Mouse (Mus musculus): ENCODE data around the gene Tbc1d1. TPM values are rescaled to one million over a fixed set of nuclear protein-coding genes. Genes with fewer than 3 reads are reported as not detected.
"Not testable (repeated sequence)": the region's sequence is repeated elsewhere in the genome, so short reads cannot be mapped to it uniquely, and the experiment has no call there.

Gene Tbc1d1
- total RNA-seq, 2 experiments from 2014 or later: 39.3 to 77.3 TPM

DNA sequence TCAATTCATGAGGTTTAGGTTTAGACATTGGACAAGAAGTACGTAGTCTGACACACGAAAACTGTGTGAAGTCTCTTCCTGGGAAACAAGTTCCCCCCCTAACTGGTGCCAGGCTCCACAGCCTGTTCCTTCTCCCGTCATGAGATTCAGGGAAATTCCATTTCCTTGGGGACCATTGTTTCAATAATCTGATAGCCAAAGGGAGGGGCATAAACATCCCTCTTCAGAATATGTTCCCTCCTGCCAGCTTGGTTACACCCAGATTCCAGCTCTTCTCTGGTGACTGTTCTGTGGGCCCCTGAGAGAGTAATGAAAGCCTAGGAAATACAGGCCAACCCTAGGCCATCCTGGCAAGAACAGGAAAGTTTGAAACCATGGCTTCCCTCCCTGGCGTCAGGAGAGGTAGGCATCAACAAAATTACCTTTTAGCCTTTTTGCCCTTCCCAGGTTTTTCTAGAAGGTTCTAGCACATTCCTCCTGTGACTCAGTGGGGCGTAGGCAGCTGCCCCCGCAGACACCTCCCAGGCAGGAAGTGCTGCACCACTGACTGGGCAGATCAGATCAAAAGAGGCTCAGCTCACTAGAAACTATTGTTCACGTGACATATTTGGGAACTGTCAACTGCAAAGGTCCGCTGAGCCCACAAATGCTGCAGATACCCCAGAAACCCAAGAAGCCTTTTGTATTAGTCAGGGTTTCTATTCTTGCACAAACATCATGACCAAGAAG, 204.2 kb downstream of the Tbc1d1 start:
- no peak for DNase-seq

DNA sequence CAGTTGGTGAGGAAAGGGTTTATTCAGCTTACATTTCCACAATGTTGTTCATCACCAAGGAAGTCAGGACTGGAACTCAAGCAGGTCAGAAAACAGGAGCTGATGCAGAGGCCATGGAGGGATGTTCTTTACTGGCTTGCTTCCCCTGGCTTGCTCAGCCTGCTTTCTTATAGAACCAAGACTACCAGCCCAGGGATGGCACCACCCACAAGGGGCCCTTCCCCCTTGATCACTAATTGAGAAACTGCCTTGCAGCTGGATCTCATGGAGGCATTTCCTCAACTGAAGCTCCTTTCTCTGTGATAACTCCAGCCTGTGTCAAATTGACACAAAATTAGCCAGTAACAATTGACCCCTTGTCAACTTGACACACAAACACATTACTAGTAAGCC, 204.8 kb downstream of the Tbc1d1 start:
- DNase-seq: not testable (repeated sequence)

DNA sequence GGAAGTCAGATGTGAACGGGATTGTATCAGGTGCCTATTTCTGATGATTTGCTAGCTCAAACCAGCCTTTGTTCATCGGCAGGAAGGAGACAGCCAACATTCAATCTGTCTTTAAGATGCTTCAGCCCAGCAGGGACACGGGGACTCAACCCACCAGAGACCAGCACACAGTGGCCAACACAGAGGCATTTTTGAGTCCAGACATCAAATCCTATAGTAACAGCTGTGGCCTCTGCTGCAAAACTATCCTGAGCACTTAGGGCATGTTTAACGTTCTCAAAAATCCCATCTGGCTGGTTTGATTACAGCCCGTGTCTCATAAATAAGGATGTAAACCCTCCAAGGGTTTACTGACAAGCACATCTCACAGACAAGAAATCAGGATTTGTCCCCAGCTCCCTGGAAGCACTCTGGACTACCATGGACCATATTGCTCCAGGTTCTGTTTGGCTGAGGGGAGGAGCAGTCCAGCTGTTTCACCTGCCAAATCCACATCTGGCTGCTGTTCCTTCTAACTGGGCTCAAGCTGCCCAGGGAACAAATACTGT, 207.8 kb downstream of the Tbc1d1 start:
- no peak for DNase-seq

DNA sequence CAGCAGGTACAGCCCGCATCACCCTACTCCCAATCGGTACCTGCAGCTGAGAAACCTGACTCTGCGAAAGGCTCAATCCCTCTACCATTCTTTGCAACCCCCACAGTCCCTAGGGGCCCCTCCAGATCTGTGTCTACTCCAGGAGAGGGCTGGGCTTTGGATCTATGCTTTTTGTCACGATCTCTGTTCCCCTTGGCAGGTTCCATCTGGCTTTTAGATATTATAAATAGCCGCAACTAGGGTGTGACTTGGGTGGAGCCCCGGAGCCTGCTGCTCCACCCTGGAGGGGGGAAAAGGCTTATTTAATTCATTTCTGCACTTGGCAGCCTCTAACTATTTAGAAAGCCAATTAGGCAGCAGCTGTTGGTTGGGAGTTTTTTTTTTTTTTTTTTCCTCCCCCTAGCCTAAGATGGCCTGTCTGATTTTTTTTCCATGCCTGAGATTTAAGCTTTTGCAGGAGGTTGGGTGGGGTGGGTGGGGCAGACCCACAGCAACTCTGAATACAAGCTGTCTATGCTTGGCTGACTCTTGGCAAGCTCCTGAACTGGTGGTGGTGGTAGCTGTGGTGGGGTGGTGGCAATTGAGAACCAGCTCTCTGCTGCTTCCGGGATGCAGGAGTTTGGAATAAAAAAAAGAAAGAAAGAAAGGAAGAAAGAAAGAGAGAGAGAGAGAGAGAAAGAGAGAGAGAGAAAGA, 208.5 kb downstream of the Tbc1d1 start:
- peak; percentile 62 for DNase-seq

DNA sequence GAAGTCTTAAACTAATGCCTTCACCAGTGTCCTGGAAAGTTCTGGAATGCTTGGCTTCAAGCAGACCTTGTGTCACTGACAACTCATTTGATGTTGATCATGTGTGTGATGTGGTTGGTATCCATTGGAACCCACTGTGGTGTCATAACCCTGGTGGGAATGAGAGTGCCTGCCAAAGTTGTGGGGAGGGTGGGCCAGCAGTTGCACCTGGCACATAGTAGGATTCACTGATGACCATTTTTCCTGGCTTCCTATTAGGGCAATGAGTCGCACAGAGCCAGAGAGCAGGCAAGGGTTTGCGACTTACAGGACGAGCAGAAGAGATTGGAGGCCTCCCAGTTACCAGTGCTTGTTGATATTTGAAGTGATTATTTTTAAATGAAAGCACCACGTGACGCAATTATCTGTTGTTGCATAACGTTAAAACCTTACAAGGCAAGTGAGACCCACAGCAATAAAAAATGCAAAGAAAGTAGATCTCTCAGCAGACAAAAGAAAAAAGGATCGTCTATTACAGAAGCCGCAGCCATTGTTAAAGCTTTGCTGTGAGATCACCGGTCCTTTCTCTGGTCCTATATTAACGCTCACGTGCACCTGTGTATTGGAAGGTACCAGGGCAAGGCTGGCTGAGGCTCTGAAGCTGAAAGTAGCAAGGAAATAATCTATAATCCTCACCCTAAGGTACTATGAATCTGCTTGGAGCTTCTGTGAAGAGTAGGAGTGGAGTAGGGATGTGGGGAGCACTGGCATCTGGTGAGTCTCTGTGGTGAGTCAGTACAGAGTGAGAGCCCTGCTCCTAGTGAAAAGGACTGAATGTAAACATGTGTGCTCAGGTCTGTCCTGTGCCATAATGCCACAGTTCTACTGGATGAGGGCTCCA, 209.3 kb downstream of the Tbc1d1 start:
- peak; percentile 48 for DNase-seq

DNA sequence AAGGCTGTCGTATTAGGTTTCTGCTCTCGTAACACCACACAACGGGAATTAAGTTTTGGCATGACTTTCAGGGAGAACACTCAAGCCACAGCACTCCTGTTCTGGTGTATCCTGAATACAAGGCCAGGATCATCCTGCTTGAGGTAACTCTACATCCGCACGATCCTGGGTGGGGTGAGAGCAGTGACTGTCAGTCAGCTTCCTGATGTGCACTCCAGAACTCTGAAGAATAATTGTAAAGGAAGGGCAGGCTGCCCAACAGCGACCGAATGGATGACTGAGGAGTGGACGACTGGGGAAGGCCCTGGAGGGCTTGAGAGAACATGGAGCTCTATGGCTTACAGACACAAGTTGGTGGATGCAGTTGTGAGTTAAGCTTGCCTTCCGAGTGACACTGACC, 210.0 kb downstream of the Tbc1d1 start:
- DNase-seq: no peak

DNA sequence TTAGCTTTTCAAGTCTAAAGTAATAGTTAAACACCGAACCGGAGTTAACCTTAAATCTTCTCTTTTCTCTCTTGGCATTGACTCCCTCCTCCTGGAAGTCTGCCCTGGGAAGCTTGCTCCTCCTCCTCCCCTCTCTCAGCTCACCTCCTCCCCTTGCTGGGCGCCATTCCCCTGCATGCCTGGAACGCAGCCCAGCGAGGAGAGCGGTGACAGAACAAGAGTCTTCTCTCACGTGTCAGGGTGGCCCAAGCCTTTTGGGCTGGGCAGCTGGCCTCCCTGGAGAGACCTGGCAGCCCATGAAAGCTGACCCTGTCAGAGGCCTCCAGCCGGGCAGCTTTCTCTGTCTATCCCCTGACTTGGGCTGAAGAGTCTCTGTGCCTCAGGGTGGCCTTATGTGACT, 211.3 kb downstream of the Tbc1d1 start:
- DNase-seq: peak; percentile 74

DNA sequence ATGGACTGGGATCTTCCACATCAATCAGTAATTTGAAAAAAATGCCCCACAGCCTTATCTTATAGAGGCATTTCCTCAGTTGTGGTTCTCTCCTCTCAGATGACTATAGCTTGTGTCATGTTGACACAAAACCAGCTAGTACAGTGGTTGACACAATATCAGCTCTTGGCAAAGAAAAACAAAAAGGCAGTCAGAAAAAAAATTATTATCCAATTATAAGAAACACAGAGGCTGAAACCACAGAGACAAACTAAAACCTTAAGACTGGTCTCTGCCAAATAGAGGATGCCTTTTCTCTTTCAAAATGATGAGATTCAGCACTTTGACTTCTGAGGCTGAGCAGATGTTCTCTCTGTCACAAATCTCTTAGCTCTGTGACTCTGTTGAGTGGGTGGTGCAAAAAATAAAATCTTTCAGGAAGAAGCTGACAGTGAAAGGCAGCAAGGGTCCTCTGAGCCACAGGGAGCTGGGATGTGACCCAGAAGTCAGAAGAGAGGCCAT, 215.3 kb downstream of the Tbc1d1 start:
- no peak for DNase-seq

DNA sequence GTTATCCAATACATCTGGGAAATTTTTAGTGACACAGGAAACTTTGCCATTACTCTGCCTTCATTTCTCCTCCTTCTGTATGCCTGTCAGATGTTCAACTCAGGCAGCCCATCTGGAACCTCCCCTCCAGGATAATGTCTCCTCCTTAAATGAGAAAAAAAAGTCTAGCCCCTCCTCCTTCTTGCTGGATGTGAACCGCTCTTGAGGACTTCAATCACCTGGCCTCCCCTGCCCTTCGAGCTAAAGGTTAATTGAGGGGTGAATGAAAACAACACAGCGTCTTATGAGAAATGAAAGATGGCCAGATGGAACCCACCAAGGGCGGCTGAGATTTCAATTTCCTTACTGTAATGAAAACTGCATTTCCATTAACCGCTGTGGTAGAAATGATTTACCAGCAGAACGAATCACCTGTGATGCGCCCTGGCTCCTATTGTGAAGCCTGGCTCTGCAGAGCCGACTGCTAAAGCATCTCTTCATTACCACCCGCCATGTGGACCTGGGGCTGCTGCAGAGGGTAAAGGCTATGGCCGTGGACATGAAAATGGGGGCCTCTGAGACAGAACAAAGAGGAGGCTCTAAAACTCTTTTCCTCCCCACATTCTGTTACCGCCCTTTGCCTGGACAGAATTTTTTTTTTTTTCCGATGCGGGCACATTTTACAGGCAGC, 216.3 kb downstream of the Tbc1d1 start:
- no peak for DNase-seq

DNA sequence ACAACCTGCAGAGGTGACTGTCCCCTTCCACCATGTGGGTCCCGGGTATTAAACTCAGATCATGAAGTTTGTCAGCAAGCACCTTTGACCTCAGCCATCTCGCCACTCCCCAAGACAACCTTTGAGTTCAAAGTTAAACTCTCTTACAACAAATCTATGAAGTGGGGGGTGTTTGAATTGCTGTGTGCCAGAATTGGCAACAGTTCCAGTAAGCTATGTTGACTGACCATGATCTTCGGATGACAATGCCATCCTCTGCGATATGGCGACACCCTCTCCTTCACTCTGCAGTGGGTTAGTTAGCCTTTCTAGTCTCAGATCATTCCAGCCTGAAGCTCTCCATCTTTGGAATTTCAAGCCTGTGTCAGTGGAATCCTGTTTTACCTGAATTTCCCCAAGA, 217.6 kb downstream of the Tbc1d1 start:
- no peak for DNase-seq

DNA sequence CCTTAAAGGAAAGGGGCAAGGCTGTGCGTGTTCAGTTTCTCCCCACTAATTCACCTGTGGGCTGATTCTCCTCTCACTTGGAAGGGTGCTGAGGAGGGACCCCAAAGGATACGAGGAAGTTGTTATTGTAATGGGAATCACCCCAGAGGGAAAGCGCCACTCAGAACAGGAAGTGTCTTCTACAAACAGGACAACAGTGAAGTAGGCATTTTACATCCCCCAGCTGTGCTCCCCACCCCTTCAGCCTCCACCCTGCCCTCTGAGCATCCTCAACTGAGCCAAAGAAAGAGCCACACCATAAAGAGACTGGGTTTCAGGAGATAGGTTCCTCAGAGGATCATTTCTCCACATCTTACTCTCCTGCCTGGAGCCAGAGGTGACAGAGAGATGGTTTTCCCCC, 219.7 kb downstream of the Tbc1d1 start:
- DNase-seq: no peak

DNA sequence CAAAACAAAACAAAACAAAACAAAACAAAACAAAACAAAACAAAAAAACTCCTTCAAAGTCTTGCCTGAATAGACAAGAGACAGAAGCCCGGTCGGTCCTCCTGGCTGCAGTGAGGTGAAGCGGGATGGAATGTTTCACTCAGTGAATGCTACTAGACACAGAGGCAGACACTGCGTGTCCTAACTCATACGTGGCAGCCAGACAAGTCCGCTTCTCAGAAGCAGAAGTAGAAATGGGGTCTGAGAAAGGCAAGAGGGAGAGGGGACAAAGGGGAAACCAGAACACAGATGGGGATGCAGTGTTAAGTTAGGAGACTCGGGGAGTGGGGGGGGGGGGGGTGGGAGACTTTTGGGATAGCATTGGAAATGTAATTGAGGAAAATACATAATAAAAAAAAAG, 220.4 kb downstream of the Tbc1d1 start:
- DNase-seq: no peak

DNA sequence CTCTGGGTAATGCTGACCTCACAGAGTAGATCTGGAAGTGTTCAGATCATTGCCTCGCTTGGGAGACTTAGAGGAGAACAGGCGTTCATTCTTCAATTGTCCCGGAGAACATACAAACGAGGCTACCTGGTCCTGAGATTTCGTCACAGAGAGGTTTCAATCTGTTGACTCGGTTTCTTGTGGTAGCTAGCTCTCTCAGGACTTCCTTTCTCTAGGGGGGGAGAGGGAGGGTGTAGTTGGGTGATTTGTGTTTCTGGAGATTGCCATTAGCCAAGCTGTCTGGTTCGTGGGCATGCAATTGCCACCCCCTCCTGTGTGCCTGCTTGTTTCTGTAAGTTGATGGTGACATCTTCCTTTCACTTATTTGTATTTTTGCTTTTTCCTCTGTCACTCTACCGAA, 221.6 kb downstream of the Tbc1d1 start:
- no peak for DNase-seq

DNA sequence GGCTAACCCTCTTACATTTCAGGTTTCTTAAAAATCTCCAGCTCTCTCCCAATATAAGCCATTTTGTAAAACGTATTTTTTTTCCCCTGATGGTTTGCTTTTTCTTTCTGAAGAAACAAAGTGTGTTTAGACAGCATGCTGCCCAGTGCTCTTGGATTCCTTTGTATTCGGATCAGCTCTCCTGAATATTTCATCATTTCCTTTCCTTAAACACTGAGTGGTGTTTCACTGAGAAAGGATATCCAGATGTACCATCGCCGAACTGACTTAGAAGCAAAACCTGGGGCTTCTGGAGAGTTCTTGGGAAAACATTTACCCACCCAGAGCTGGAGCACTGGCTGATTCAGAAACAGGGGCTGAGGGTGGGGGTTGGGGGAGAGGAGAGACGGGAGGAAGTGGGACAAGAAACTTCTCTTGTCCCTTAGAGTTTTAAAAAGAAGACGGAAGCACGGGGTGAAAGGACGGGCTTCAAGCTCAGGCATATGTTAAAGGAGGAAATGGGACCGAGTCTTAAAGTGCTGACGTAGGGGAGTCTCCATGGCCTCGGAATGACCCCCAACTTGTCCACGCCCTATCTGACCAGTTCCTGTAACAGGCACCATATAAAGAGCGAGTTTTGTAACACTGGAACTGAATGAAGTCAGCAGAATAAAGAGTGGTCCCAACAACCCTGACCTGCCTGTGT, 222.6 kb downstream of the Tbc1d1 start:
- peak; percentile 31 for DNase-seq

DNA sequence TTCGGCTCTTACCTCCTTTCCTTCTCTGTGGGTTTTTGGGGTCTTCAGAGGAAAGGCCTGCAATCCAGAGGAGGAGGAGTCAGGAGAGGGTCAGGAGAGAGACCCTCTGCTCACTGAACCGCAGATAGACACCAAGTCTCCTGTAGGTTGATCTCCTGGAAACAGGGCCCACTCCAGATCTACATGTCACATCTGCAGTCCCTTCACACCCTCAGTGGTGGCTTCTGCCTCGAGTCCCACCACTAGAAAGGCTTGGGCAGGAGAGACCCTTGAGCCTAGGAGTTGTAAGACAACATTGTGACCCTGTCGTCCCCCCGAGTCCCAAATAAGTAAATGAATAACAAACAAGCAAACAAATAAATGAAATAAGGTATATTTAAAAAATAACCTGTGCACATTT, 223.7 kb downstream of the Tbc1d1 start:
- DNase-seq: no peak

DNA sequence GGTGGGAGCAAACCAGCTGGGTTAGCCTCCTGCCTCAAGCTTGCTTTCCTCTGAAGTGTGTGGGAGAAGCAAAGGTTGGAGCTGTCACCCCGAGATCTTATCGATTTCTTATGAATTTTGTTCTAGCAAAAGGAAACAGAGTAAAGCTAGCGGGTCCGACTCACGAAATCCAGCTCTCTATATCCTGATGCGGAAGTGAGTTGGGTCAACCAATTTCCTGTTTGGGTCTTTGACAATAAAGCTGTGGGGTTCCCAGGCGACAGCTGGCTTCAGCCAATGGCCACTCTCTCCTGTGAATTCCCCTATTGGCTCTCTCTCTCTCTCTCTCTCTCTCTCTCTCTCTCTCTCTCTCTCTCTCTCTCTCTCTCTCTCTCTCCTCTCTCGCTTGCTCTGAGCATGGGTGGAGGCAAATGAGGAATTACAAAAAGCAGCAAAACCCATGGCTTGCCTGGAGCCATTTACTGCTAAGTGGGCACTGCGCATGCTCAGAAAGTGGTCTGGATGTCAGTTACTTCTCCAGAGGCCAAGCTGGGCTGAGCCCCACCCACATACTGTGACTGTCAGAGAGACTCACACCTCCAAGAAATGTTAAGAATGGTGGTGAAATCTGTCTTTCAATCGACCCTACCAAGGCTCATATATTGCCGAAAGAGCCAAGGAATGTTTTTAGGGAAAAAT, 224.7 kb downstream of the Tbc1d1 start:
- DNase-seq: no peak

DNA sequence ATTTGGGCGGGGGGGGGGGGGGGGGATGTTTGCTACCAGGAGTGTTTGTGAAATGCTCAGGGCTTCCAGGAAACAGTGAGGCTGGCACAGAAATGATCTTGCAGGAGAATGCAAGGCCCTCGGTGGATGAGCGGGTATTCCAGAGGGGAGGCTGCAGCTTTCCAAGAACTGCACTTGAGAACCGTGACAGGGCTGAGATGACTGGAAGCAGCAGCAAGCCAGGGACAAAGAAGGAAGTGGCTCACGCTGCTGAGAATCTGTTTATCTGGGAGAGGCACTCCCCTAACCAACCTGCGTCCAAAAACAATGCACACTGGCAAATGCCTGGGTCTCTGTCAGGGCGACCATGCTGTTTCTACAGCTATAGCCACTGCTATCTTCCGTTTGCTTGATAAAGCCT, 225.4 kb downstream of the Tbc1d1 start:
- no peak for DNase-seq

DNA sequence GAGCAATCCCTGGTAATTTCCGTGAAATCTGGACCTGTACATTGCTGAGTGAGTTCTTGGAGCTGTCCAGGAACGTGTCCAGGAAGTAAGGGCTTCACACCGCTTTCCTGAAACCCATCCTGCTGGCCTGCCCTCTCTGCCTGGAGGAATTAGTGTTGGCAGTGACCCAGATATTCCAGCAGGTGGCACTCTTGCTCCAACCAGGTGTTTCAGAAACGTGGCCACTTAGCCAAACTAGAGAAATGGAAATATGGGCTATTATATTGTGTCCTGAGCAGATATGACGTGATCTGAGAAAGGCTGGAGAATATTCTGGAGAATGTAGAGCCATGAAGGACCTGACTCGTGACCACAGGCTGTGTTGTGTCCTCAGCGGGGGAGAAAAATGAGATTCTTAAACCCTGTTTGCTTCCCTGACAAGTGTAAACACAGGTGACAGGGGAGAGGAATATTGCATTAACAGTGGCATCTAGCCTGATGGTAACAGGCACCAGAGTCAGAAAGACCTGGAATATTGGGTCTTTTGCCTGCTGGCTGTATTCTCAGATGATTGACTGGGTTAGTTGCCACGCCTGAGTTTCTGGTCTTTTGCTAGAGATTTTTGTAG, 226.4 kb downstream of the Tbc1d1 start:
- DNase-seq: peak; percentile 70

DNA sequence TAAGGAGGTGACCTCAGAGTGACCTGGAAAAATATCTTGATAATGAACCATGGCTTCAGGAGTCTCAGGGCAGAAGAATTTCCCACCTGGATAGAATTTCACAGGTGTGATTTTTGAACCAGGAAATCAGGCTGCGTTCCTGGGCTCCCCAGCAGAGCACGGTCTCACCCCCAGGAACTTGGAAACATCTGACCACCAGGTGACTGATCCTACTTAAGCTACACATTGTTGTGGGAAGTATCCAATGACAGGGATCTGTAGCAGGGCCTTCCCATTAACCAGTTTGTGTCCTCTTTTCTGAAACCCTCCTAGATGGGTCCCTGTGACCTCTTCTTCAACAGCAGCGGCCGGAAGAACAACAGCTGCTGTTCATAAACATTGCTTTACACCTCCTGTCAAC, 227.1 kb downstream of the Tbc1d1 start:
- DNase-seq: no peak

DNA sequence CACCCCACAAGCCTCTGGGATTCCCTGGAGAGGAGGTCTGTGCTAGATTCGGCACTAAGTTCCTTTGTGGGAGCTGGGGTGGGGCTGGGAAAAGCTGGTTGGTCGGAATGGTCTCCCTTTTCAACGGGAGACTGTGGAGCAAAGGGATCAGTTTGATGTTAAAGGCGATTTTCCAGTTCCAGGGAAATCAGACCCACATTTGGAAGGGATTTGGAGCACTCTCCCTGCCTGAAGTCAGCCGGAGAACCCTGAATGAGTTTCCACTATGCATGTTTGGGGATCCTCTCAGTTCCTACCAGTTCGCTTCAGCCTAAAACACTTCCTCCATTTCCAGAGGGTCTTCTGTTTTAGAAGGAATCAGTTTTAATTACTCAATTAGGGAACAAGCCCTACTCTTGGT, 228.4 kb downstream of the Tbc1d1 start:
- no peak for DNase-seq
